Mouse (Mus musculus) embryonic fibroblast, embryonic 13.5 days (primary cell): ENCODE data around the gene Nos1.

Source experiments
- CTCF ChIP-seq: IDR thresholded peaks from 2 replicates; pipeline ENCODE4 v1.5.1; 2011; ENCODE audit warnings: mild to moderate bottlenecking, control low read depth, low read length, moderate library complexity, borderline replicate concordance; ENCODE audit not compliant: insufficient read depth
- POLR2A ChIP-seq: IDR thresholded peaks from 2 replicates; pipeline ENCODE4 v1.6.1; 2011; ENCODE audit warnings: low read depth, mild to moderate bottlenecking, control low read depth, low read length, moderate library complexity

DNA sequence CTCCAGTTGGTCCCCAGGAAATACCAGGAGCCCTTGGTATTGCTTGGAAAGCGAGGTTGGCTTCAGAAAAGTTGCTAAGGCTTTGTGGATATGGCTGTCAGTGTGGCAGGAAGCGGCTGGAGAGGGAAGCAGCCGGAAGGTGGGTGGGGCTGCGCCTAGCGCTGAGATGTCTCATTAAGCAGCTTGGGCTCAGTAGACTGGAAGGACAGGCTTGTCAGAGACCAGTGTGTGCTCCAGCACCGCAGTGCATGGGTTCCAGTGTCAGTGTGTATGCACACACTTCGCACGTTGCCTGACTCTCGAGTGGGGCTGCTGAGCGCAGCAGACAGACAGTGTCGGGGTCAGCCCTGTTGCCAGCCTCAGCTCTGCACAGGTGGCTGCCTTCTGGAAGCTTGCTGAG, 218.8 kb downstream of the Nos1 start:
- TF ChIP-seq POLR2A, result no peak
- TF ChIP-seq CTCF, result no peak
